Mouse (Mus musculus) frontal cortex, postnatal 14 days (tissue): ENCODE data around the gene Adam33.
"Not testable (repeated sequence)": the region's sequence is repeated elsewhere in the genome, so short reads cannot be mapped to it uniquely, and the experiment has no call there.

Experiments
- DNase-seq, 2 experiments: peaks; one replicate each; pipeline ENCODE4 v3.0.0; 2022; ENCODE audit warnings: low spot score in 2 of 2

Adam33 gene

GRCm38 (mm10) chr2:131056191-131056590, 7.4 kb downstream of the Adam33 start:
- DNase-seq, result no peak

GRCm38 (mm10) chr2:131055631-131056030, 8.0 kb downstream of the Adam33 start:
- DNase-seq, result no peak

GRCm38 (mm10) chr2:131054646-131055264, 8.9 kb downstream of the Adam33 start:
- DNase-seq, result no peak

GRCm38 (mm10) chr2:131053851-131054645, 9.6 kb downstream of the Adam33 start:
- DNase-seq, result no peak

GRCm38 (mm10) chr2:131052862-131053418, 10.7 kb downstream of the Adam33 start:
- no peak for DNase-seq

- DNase-seq, result no peak
These were observed 11.6 kb downstream of the Adam33 start for GRCm38 (mm10) chr2:131052043-131052442.

- no peak for DNase-seq
These were observed 17.6 kb downstream of the Adam33 start for GRCm38 (mm10) chr2:131046025-131046424.

GRCm38 (mm10) chr2:131044989-131045720, 18.5 kb downstream of the Adam33 start:
- no peak for DNase-seq

GRCm38 (mm10) chr2:131044354-131044852, 19.2 kb downstream of the Adam33 start:
- DNase-seq, result no peak

GRCm38 (mm10) chr2:131042988-131043387, 20.6 kb downstream of the Adam33 start, which contains the start of gene Gfra4:
Gene Gfra4, minus strand, starts transcription at chr2:131043088.
- DNase-seq, result no peak

GRCm38 (mm10) chr2:131040854-131041825, 22.5 kb downstream of the Adam33 start:
- peak; percentile 61 to 72 for DNase-seq

GRCm38 (mm10) chr2:131038675-131039074, 24.9 kb downstream of the Adam33 start:
- no peak for DNase-seq

GRCm38 (mm10) chr2:131038197-131038596, 25.4 kb downstream of the Adam33 start:
- no peak for DNase-seq

GRCm38 (mm10) chr2:131037226-131037990, 26.2 kb downstream of the Adam33 start:
- DNase-seq, result no peak

- DNase-seq, result no peak
These were observed 26.9 kb downstream of the Adam33 start for GRCm38 (mm10) chr2:131036757-131037156.

- no peak for DNase-seq
These were observed 27.3 kb downstream of the Adam33 start for GRCm38 (mm10) chr2:131036343-131036742.

- not testable (repeated sequence) for DNase-seq
These were observed 32.2 kb downstream of the Adam33 start for GRCm38 (mm10) chr2:131031406-131031805.

- DNase-seq, result no peak
These were observed 32.6 kb downstream of the Adam33 start for GRCm38 (mm10) chr2:131030998-131031397.

GRCm38 (mm10) chr2:131030561-131030960, 33.1 kb downstream of the Adam33 start:
- no peak for DNase-seq
